Mouse (Mus musculus) heart, embryonic 14.5 days (tissue): Measurements from ENCODE around the gene Wnt3a. TPM values are rescaled to one million over a fixed set of nuclear protein-coding genes. Genes with fewer than 3 reads are reported as not detected.

Source experiments
- ATAC-seq: fragments of 200-750 bp; cut with Nextera tagmentation; 2 replicates; pipeline ENCODE4 v1.8.0; 2017; ENCODE audit warnings: low read depth, moderate TSS enrichment; ENCODE audit not compliant: insufficient number of reproducible peaks, insufficient read depth, low FRiP score
- H3K27ac ChIP-seq, 2 experiments: fragments of 200-500 bp in 1 of 2; fragments of 300-500 bp in 1 of 2; sonication (generic) in 1 of 2; replicated peaks in 1 of 2; 2 replicates each; pipeline ENCODE4 v1.5.1; 2012 to 2014; ENCODE audit warnings: low read depth in 2 of 2, low read length in 2 of 2, control low read depth in 1 of 2, mild to moderate bottlenecking in 1 of 2, mixed read lengths in 1 of 2; ENCODE audit not compliant: control insufficient read depth in 1 of 2, insufficient read depth in 1 of 2
- H3K27me3 ChIP-seq: fragments of 300-500 bp; sonication (generic); 2 replicates; pipeline ENCODE4 v1.6.1; 2014; ENCODE audit warnings: mild to moderate bottlenecking, low read length, control low read depth; ENCODE audit not compliant: control insufficient read depth, insufficient read depth
- H3K36me3 ChIP-seq: fragments of 300-500 bp; sonication (generic); 2 replicates; pipeline ENCODE4 v1.6.1; 2014; ENCODE audit warnings: mild to moderate bottlenecking, control low read depth, low read length, mixed read lengths; ENCODE audit not compliant: control insufficient read depth, insufficient read depth
- H3K4me1 ChIP-seq, 2 experiments: fragments of 200-500 bp in 1 of 2; fragments of 300-500 bp in 1 of 2; sonication (generic) in 1 of 2; 2 replicates each; pipeline ENCODE4 v1.6.1; 2012 to 2014; ENCODE audit warnings: low read length in 2 of 2, control low read depth in 1 of 2, mixed read lengths in 1 of 2; ENCODE audit not compliant: control insufficient read depth in 2 of 2, insufficient read depth in 2 of 2
- H3K4me2 ChIP-seq: fragments of 300-500 bp; sonication (generic); 2 replicates; pipeline ENCODE4 v1.6.1; 2014; ENCODE audit warnings: mild to moderate bottlenecking, low read length
- H3K4me3 ChIP-seq, 2 experiments: fragments of 200-500 bp in 1 of 2; fragments of 300-500 bp in 1 of 2; sonication (generic) in 1 of 2; 2 replicates each; pipeline ENCODE4 v1.5.1; 2012 to 2014; ENCODE audit warnings: low read length in 2 of 2, mild to moderate bottlenecking in 2 of 2, control low read depth in 1 of 2, low read depth in 1 of 2, moderate library complexity in 1 of 2; ENCODE audit not compliant: control insufficient read depth in 1 of 2, insufficient read depth in 1 of 2
- H3K9ac ChIP-seq: fragments of 300-500 bp; sonication (generic); 2 replicates; pipeline ENCODE4 v1.6.1; 2014; ENCODE audit warnings: mild to moderate bottlenecking, low read length
- H3K9me3 ChIP-seq: fragments of 300-500 bp; sonication (generic); 2 replicates; pipeline ENCODE4 v1.6.1; 2016; ENCODE audit warnings: low read length, control low read depth; ENCODE audit not compliant: control insufficient read depth
- WGBS: fragments of 180-500 bp; shearing (Covaris S2); extraction: QIAGEN DNeasy Blood & Tissue Kit; methylation state at CpG from one replicate; pipeline ENCODE4 v1.1.7; 2014; 5-methylcytosine and 5-hydroxymethylcytosine counted together
- polyA plus RNA-seq: library from polyadenylated mRNA; unstranded; fragments of >200 nt; fragmentation: Nextera tagmentation; extraction: Ambion mirVana; gene quantifications from 2 replicates; pipeline ENCODE4 v1.2.1, GENCODE M21; 2014

The Wnt3a gene
- polyA plus RNA-seq, 1 experiment from 2014 or later, result not detected

GRCm38 (mm10) chr11:59260706-59261493, 29.7 kb downstream of the Wnt3a start:
- Histone ChIP-seq H3K4me3 (no peak overlapping the region), H3K4me1 (peaks cover 4 to 11% of the 10 kb centered on the region in 2 experiments; a peak in 3 of 4 replicates), H3K9ac (no peak overlapping the region), H3K4me2 (no peak overlapping the region), H3K36me3 (no peaks in the 10 kb centered on the region), H3K27me3 (peaks cover 47% of the 10 kb centered on the region), H3K9me3 (no peaks in the 10 kb centered on the region), H3K27ac (no peak overlapping the region)
- no peak for ATAC-seq
- WGBS, result 52% methylated on average over 10 of the region's 10 CpGs

GRCm38 (mm10) chr11:59259647-59260046, 30.9 kb downstream of the Wnt3a start:
- Histone ChIP-seq H3K4me1 (peaks cover 4 to 11% of the 10 kb centered on the region in 2 experiments; a peak in 3 of 4 replicates), H3K4me2 (no peak overlapping the region), H3K36me3 (no peaks in the 10 kb centered on the region), H3K27me3 (peaks cover 34% of the 10 kb centered on the region), H3K4me3 (no peak overlapping the region), H3K27ac (no peak overlapping the region), H3K9ac (no peak overlapping the region), H3K9me3 (no peaks in the 10 kb centered on the region)
- 42% methylated on average over 7 of the region's 7 CpGs for WGBS
- ATAC-seq, result no peak

- H3K4me2 ChIP-seq, result no peak overlapping the region
- H3K36me3 ChIP-seq, result no peaks in the 10 kb centered on the region
- peaks cover 54% of the 10 kb centered on the region for H3K27me3 ChIP-seq
- no peak for ATAC-seq
- WGBS, result 51% methylated on average over 10 of the region's 10 CpGs
- no peaks in the 10 kb centered on the region for H3K9me3 ChIP-seq
- H3K9ac ChIP-seq, result no peak overlapping the region
- H3K4me1 ChIP-seq, result no peaks in the 10 kb centered on the region
- H3K4me3 ChIP-seq, result no peak overlapping the region
- H3K27ac ChIP-seq, result no peak overlapping the region
Observed at GRCm38 (mm10) chr11:59248101-59248500, 42.5 kb downstream of the Wnt3a start.

GRCm38 (mm10) chr11:59243856-59244255, 46.7 kb downstream of the Wnt3a start:
- Histone ChIP-seq H3K36me3 (no peaks in the 10 kb centered on the region), H3K9me3 (no peaks in the 10 kb centered on the region), H3K9ac (no peak overlapping the region), H3K4me1 (peaks cover 4 to 5% of the 10 kb centered on the region in 2 experiments; a peak in 3 of 4 replicates), H3K4me2 (no peak overlapping the region), H3K27me3 (peaks cover 56% of the 10 kb centered on the region), H3K4me3 (no peak overlapping the region), H3K27ac (no peak overlapping the region)
- ATAC-seq, result no peak
- 27% methylated on average over 6 of the region's 6 CpGs for WGBS

GRCm38 (mm10) chr11:59241841-59242240, 48.7 kb downstream of the Wnt3a start:
- no peak overlapping the region for H3K9ac ChIP-seq
- H3K36me3 ChIP-seq, result no peaks in the 10 kb centered on the region
- H3K9me3 ChIP-seq, result no peaks in the 10 kb centered on the region
- peaks cover 5 to 11% of the 10 kb centered on the region in 2 experiments; a peak in 3 of 4 replicates for H3K4me1 ChIP-seq
- no peak overlapping the region for H3K4me2 ChIP-seq
- H3K4me3 ChIP-seq, result no peak overlapping the region
- 16% methylated on average over 3 of the region's 3 CpGs for WGBS
- H3K27ac ChIP-seq, result no peak overlapping the region
- no peak for ATAC-seq
- H3K27me3 ChIP-seq, result peaks cover 42% of the 10 kb centered on the region

GRCm38 (mm10) chr11:59239796-59240195, 50.8 kb downstream of the Wnt3a start:
- Histone ChIP-seq H3K9me3 (no peaks in the 10 kb centered on the region), H3K9ac (no peak overlapping the region), H3K4me3 (no peak overlapping the region), H3K27me3 (peaks cover 35% of the 10 kb centered on the region), H3K4me1 (peaks cover 5 to 11% of the 10 kb centered on the region in 2 experiments; a peak in 3 of 4 replicates), H3K27ac (no peak overlapping the region), H3K36me3 (no peaks in the 10 kb centered on the region), H3K4me2 (no peak overlapping the region)
- no peak for ATAC-seq
- WGBS, result 75% methylated on average over 4 of the region's 4 CpGs

GRCm38 (mm10) chr11:59239428-59239785, 51.1 kb downstream of the Wnt3a start:
- WGBS, result 49% methylated on average over 4 of the region's 4 CpGs
- no peaks in the 10 kb centered on the region for H3K9me3 ChIP-seq
- no peaks in the 10 kb centered on the region for H3K36me3 ChIP-seq
- H3K4me1 ChIP-seq, result peaks cover 5 to 11% of the 10 kb centered on the region in 2 experiments; a peak in 3 of 4 replicates
- H3K4me2 ChIP-seq, result no peak overlapping the region
- H3K4me3 ChIP-seq, result no peak overlapping the region
- peaks cover 35% of the 10 kb centered on the region for H3K27me3 ChIP-seq
- no peak overlapping the region for H3K9ac ChIP-seq
- ATAC-seq, result no peak
- H3K27ac ChIP-seq, result no peak overlapping the region
